Mouse (Mus musculus) neural tube, embryonic 14.5 days (tissue): ENCODE measurements at regions not wholly inside any gene's neighbourhood (a gene's known extent, or its start where the extent isn't known, plus 50 kb on each side); places are given as distances from the start of the nearest gene placed in this dataset.

Experiments used
- ATAC-seq: fragments of 200-750 bp; cut with Nextera tagmentation; 2 replicates; pipeline ENCODE4 v1.8.0; 2017; ENCODE audit warnings: low read depth, mild to moderate bottlenecking, moderate TSS enrichment, moderate library complexity
- H3K27ac ChIP-seq: fragments of 300-500 bp; sonication (generic); 2 replicates; pipeline ENCODE4 v1.5.1; 2014; ENCODE audit warnings: low read depth, mild to moderate bottlenecking, control low read depth, low read length, moderate library complexity, mixed read lengths
- H3K27me3 ChIP-seq: fragments of 300-500 bp; sonication (generic); 2 replicates; pipeline ENCODE4 v1.6.1; 2014; ENCODE audit warnings: low read length; ENCODE audit not compliant: control insufficient read depth, insufficient read depth
- H3K36me3 ChIP-seq: fragments of 300-500 bp; sonication (generic); 2 replicates; pipeline ENCODE4 v1.6.1; 2014; ENCODE audit warnings: low read length, mixed read lengths; ENCODE audit not compliant: control insufficient read depth, insufficient read depth
- H3K4me1 ChIP-seq: fragments of 300-500 bp; sonication (generic); 2 replicates; pipeline ENCODE4 v1.6.1; 2014; ENCODE audit warnings: low read length; ENCODE audit not compliant: control insufficient read depth, insufficient read depth
- H3K4me2 ChIP-seq: fragments of 300-500 bp; sonication (generic); 2 replicates; pipeline ENCODE4 v1.6.1; 2014; ENCODE audit warnings: mild to moderate bottlenecking, low read depth, low read length, control low read depth
- H3K4me3 ChIP-seq: fragments of 300-500 bp; sonication (generic); 2 replicates; pipeline ENCODE4 v1.5.1; 2014; ENCODE audit warnings: low read depth, low read length, control low read depth, mixed read lengths
- H3K9ac ChIP-seq: fragments of 300-500 bp; sonication (generic); replicated peaks from 2 replicates; pipeline ENCODE4 v1.6.1; 2014; ENCODE audit warnings: low read depth, mild to moderate bottlenecking, control low read depth, low read length, mixed read lengths
- H3K9me3 ChIP-seq: fragments of 300-500 bp; sonication (generic); 2 replicates; pipeline ENCODE4 v1.6.1; 2016; ENCODE audit warnings: low read length; ENCODE audit not compliant: control insufficient read depth
- WGBS: fragments of 180-500 bp; shearing (Covaris S2); extraction: QIAGEN DNeasy Blood & Tissue Kit; methylation state at CpG from one replicate; pipeline ENCODE4 v1.1.7; 2014; 5-methylcytosine and 5-hydroxymethylcytosine counted together

- Histone ChIP-seq H3K4me2 (no peak overlapping the region), H3K9ac (no peak overlapping the region), H3K4me1 (peaks cover 18% of the 10 kb centered on the region), H3K4me3 (no peak overlapping the region), H3K36me3 (no peaks in the 10 kb centered on the region), H3K27ac (no peak overlapping the region), H3K27me3 (no peaks in the 10 kb centered on the region), H3K9me3 (no peaks in the 10 kb centered on the region)
- WGBS, result 68% methylated on average over 15 of the region's 15 CpGs
- ATAC-seq, result no peak
These were observed 109.9 kb upstream of the Pard3b start for GRCm38 (mm10) chr1:61528757-61529156.

DNA sequence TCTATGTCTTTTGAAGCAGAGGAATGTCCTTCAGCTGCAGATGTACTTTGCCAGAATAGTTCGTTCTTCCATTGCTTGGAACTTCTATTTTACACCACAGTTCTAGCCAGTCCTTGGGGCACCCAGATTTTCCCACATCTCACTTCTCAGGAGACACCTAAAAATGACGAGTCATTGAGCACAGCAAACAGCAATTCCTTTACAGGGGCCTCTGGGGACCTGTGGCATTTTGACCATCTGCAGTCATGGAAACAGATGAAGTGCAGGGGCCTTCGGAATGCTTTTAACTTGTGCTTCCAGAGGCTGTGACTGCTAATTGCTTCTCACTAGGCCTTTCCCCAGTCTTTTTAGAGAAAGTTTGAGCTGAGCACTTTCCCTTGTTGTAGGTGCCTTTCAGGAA is 108.5 kb upstream of the Pard3b start:
- peaks cover 18% of the 10 kb centered on the region for H3K4me1 ChIP-seq
- H3K9me3 ChIP-seq, result no peaks in the 10 kb centered on the region
- 5% methylated on average over 3 of the region's 3 CpGs for WGBS
- no peak overlapping the region for H3K4me2 ChIP-seq
- H3K27ac ChIP-seq, result no peak overlapping the region
- H3K27me3 ChIP-seq, result no peaks in the 10 kb centered on the region
- H3K36me3 ChIP-seq, result no peaks in the 10 kb centered on the region
- no peak for ATAC-seq
- H3K4me3 ChIP-seq, result no peak overlapping the region
- no peak overlapping the region for H3K9ac ChIP-seq

GRCm38 (mm10) chr1:61531487-61531886 is 107.1 kb upstream of the Pard3b start:
- H3K9ac ChIP-seq, result no peak overlapping the region
- H3K9me3 ChIP-seq, result no peaks in the 10 kb centered on the region
- H3K4me2 ChIP-seq, result no peak overlapping the region
- 18% methylated on average over 5 of the region's 5 CpGs for WGBS
- H3K36me3 ChIP-seq, result no peaks in the 10 kb centered on the region
- H3K27me3 ChIP-seq, result no peaks in the 10 kb centered on the region
- H3K27ac ChIP-seq, result no peak overlapping the region
- H3K4me1 ChIP-seq, result peaks cover 18% of the 10 kb centered on the region
- ATAC-seq, result peak; percentile 89
- no peak overlapping the region for H3K4me3 ChIP-seq

- no peaks in the 10 kb centered on the region for H3K4me1 ChIP-seq
- WGBS, result 93% methylated on average over 3 of the region's 3 CpGs
- H3K27me3 ChIP-seq, result no peaks in the 10 kb centered on the region
- H3K9me3 ChIP-seq, result no peaks in the 10 kb centered on the region
- H3K4me3 ChIP-seq, result no peak overlapping the region
- H3K4me2 ChIP-seq, result no peak overlapping the region
- ATAC-seq, result no peak
- H3K36me3 ChIP-seq, result no peaks in the 10 kb centered on the region
- H3K9ac ChIP-seq, result no peak overlapping the region
- no peak overlapping the region for H3K27ac ChIP-seq
These were observed 98.5 kb upstream of the Pard3b start for GRCm38 (mm10) chr1:61540081-61540480.

GRCm38 (mm10) chr1:61541166-61541565 is 97.5 kb upstream of the Pard3b start:
- H3K4me3 ChIP-seq, result no peak overlapping the region
- H3K4me2 ChIP-seq, result no peak overlapping the region
- no peak for ATAC-seq
- H3K9me3 ChIP-seq, result no peaks in the 10 kb centered on the region
- WGBS, result 75% methylated on average over 4 of the region's 4 CpGs
- H3K27me3 ChIP-seq, result no peaks in the 10 kb centered on the region
- no peak overlapping the region for H3K9ac ChIP-seq
- H3K27ac ChIP-seq, result no peak overlapping the region
- H3K4me1 ChIP-seq, result no peaks in the 10 kb centered on the region
- no peaks in the 10 kb centered on the region for H3K36me3 ChIP-seq

DNA sequence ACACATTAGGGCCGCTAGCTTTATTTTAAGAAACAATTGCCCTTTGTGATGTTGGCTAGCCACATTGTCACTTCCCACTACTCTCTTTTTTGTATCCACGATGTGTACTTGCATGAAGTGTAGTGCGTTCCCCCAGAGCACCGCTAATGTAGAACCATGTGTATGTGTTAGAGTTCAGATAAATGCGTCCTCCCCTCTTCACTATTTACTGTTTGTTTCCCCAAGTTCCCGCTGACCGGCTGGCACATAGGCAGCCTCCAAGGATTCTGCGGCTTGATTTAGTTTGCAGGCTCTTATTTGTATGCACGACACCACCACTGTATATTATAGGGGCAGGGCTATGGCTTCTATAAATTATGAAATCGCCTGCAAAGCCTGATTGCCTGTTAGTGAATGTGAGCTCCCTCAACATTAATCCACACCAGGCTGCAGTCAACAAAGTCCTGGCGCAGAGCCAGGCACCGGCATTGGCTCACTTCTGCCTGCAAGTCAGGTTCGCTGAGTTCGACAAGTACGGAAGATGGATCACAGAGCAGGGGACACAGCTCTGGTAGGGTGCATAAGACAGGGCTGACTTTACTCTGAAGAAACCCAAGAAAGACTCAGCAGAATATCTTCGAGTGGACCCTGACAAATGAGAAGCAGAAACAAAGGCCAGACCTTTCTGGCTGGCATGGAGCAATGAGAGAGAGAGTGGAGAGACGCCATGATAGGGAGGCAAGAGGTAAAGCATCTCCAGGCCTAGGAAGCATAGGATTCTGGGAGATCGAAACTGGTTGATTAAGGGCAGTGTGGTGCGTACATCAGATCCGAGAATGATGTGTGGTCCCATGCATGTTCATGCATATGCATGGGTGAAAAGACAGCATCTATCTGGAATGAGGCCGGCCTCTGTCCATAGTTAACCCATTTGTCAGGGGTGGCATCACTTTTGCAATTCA is 85.8 kb upstream of the Pard3b start:
- Histone ChIP-seq H3K9me3 (no peaks in the 10 kb centered on the region), H3K4me2 (peak overlapping the region; percentile 15; the same call in 1 of the 2 replicates), H3K27me3 (no peaks in the 10 kb centered on the region), H3K4me3 (no peak overlapping the region), H3K36me3 (no peaks in the 10 kb centered on the region), H3K27ac (peak overlapping the region; percentile 62), H3K9ac (no peak overlapping the region), H3K4me1 (0 out of 2 replicates have a peak, but pooled peaks cover 5% of the 10 kb centered on the region)
- 37% methylated on average over 21 of the region's 21 CpGs for WGBS
- ATAC-seq, result peak; percentile 92

DNA sequence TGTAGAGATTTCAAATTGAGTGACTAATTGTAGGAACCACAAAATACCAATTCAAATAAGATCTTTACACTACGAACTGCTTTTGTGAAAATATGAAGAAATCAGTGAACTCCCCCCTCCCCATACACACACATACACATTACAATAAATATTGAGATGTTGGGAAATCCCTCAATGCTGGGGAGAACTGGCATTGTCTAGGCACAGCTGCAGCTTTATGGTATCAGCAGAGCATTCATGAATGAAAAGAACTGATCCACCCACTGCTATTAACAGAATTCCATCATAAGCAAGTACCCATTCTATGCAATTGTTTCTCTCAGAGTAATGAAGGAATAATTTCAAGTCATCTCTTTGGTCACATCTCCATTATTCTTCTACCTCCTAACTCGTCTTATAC is 79.1 kb upstream of the Pard3b start:
- Histone ChIP-seq H3K4me3 (no peak overlapping the region), H3K9ac (no peak overlapping the region), H3K4me1 (no peaks in the 10 kb centered on the region), H3K36me3 (no peaks in the 10 kb centered on the region), H3K9me3 (no peaks in the 10 kb centered on the region), H3K4me2 (no peak overlapping the region), H3K27me3 (no peaks in the 10 kb centered on the region), H3K27ac (no peak overlapping the region)
- 78% methylated on average over 2 of the region's 2 CpGs for WGBS
- no peak for ATAC-seq

DNA sequence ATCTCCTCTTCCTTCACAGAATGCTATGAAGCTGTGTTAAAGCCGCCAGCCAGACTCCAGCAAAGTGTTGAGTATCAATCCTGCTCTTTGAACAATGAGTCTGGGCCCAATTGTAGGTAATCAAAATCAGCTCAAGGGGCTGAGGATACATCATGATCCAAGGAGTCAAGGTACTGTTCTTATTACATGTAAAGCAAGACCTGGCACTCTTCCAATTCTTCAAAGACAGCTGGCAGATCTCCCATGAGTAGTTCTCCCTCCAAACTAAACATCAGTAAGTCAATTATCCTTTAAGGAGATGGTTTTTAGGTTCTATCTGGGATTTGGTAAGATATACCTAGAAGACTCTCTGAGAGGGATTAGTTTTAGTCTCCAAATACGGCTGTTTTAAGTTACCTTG is 76.5 kb upstream of the Pard3b start:
- 82% methylated on average over 2 of the region's 2 CpGs for WGBS
- H3K4me1 ChIP-seq, result no peaks in the 10 kb centered on the region

DNA sequence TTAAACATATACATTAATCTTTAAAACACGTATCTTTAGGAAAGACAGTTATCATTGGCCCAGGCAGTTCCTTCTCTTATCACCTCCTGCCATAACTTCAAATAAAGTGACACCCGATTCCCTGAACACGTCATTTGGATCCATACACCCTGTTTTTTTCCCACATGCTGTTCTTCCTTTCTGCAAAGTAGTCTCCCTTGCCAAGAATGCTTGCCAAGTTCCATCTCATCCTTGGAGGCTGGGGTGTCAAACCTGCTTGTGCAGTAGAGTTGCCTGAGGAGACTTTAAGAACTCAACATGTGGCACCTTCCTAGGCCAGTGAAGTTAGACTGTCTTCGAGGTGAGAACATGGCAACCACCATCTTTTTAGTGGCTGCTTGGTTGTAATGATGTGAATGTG is 73.2 kb upstream of the Pard3b start:
- no peaks in the 10 kb centered on the region for H3K27me3 ChIP-seq
- H3K27ac ChIP-seq, result no peak overlapping the region
- no peak overlapping the region for H3K9ac ChIP-seq
- no peak overlapping the region for H3K4me3 ChIP-seq
- no peak for ATAC-seq
- 88% methylated on average over 4 of the region's 4 CpGs for WGBS
- no peak overlapping the region for H3K4me2 ChIP-seq
- no peaks in the 10 kb centered on the region for H3K4me1 ChIP-seq
- no peaks in the 10 kb centered on the region for H3K9me3 ChIP-seq
- H3K36me3 ChIP-seq, result no peaks in the 10 kb centered on the region

More for the DNA sequence above, 76.5 kb upstream of the Pard3b start:
- Histone ChIP-seq H3K36me3 (no peaks in the 10 kb centered on the region), H3K4me2 (no peak overlapping the region), H3K4me3 (no peak overlapping the region), H3K27ac (no peak overlapping the region), H3K9me3 (no peaks in the 10 kb centered on the region), H3K9ac (no peak overlapping the region), H3K27me3 (no peaks in the 10 kb centered on the region)
- ATAC-seq, result no peak
